Mouse (Mus musculus) embryonic facial prominence, embryonic 11.5 days (tissue): ENCODE measurements around the gene Zic3. TPM values are rescaled to one million over a fixed set of nuclear protein-coding genes. Genes with fewer than 3 reads are reported as not detected.

Experiments used
- ATAC-seq: fragments of 200-750 bp; cut with Nextera tagmentation; replicated peaks from 2 replicates; pipeline ENCODE4 v1.8.0; 2017; ENCODE audit warnings: low read depth; ENCODE audit not compliant: insufficient number of reproducible peaks, low FRiP score, low TSS enrichment
- DNase-seq: peaks from one replicate; pipeline ENCODE4 v3.0.0-alpha.2; 2015; ENCODE audit warnings: low spot score
- H3K27ac ChIP-seq: fragments of 300-500 bp; sonication (generic); replicated peaks from 2 replicates; pipeline ENCODE4 v1.5.1; 2014; ENCODE audit warnings: mild to moderate bottlenecking, low read depth, low read length, control low read depth
- H3K27me3 ChIP-seq: fragments of 300-500 bp; sonication (generic); 2 replicates; pipeline ENCODE4 v1.6.1; 2014; ENCODE audit warnings: mild to moderate bottlenecking, low read length, moderate library complexity, mixed read lengths; ENCODE audit not compliant: control insufficient read depth, insufficient read depth
- H3K36me3 ChIP-seq: fragments of 300-500 bp; sonication (generic); replicated peaks from 2 replicates; pipeline ENCODE4 v1.6.1; 2014; ENCODE audit warnings: low read depth, mild to moderate bottlenecking, low read length, moderate library complexity, mixed read lengths; ENCODE audit not compliant: control insufficient read depth, insufficient read depth
- H3K4me1 ChIP-seq: fragments of 300-500 bp; sonication (generic); 2 replicates; pipeline ENCODE4 v1.6.1; 2014; ENCODE audit warnings: low read length, mixed read lengths; ENCODE audit not compliant: control insufficient read depth, insufficient read depth
- H3K4me2 ChIP-seq: fragments of 300-500 bp; sonication (generic); 2 replicates; pipeline ENCODE4 v1.6.1; 2014; ENCODE audit warnings: low read depth, mild to moderate bottlenecking, control low read depth, low read length, moderate library complexity
- H3K4me3 ChIP-seq: fragments of 300-500 bp; sonication (generic); 2 replicates; pipeline ENCODE4 v1.5.1; 2014; ENCODE audit warnings: low read depth, low read length, control low read depth
- H3K9ac ChIP-seq: fragments of 300-500 bp; sonication (generic); replicated peaks from 2 replicates; pipeline ENCODE4 v1.6.1; 2014; ENCODE audit warnings: mild to moderate bottlenecking, control low read depth, low read length
- H3K9me3 ChIP-seq: fragments of 300-500 bp; sonication (generic); replicated peaks from 2 replicates; pipeline ENCODE4 v1.6.1; 2016; ENCODE audit warnings: mild to moderate bottlenecking, low read length, inconsistent platforms, mixed read lengths; ENCODE audit not compliant: control insufficient read depth
- WGBS: fragments of 180-500 bp; shearing (Covaris S2); extraction: QIAGEN DNeasy Blood & Tissue Kit; methylation state at CpG from one replicate; pipeline ENCODE4 v1.1.7; 2014; 5-methylcytosine and 5-hydroxymethylcytosine counted together
- polyA plus RNA-seq: library from polyadenylated mRNA; unstranded; fragments of >200 nt; fragmentation: Nextera tagmentation; extraction: Ambion mirVana; gene quantifications from 2 replicates; pipeline ENCODE4 v1.2.1, GENCODE M21; 2014

Zic3 gene
- polyA plus RNA-seq: 3.9 and 4.6 TPM in 2 replicates

- Histone ChIP-seq H3K9me3 (no peaks in the 10 kb centered on the region), H3K4me2 (no peak within 1 kb of the TSS), H3K27ac (no peak within 1 kb of the TSS), H3K4me1 (no peaks in the 10 kb centered on the region), H3K27me3 (peaks cover 12% of the 10 kb centered on the region), H3K36me3 (no peaks in the 10 kb centered on the region), H3K4me3 (no peak within 1 kb of the TSS), H3K9ac (no peak within 1 kb of the TSS)
- DNase-seq (no peak), ATAC-seq (no peak)
- WGBS: 86% methylated on average over 2 of the region's 2 CpGs
These were observed at the start of gene Zic3 for GRCm38 (mm10) chrX:58022400-58022799. Zic3 (plus strand) TSS chrX:58022700.

GRCm38 (mm10) chrX:57982351-57982750, 40.1 kb upstream of the Zic3 start:
- WGBS: 89% methylated on average over 4 of the region's 4 CpGs
- Histone ChIP-seq H3K36me3 (no peaks in the 10 kb centered on the region), H3K27me3 (no peaks in the 10 kb centered on the region), H3K9me3 (no peaks in the 10 kb centered on the region), H3K4me3 (no peak overlapping the region), H3K27ac (no peak overlapping the region), H3K4me1 (no peaks in the 10 kb centered on the region), H3K9ac (no peak overlapping the region), H3K4me2 (no peak overlapping the region)
- DNase-seq (no peak), ATAC-seq (no peak)

- DNase-seq (no peak), ATAC-seq (no peak)
- H3K27ac ChIP-seq: no peak overlapping the region
These were observed 34.9 kb upstream of the Zic3 start for GRCm38 (mm10) chrX:57987455-57988109.

GRCm38 (mm10) chrX:58013391-58013790, 9.1 kb upstream of the Zic3 start:
- Histone ChIP-seq H3K4me1 (no peaks in the 10 kb centered on the region), H3K27ac (no peak overlapping the region), H3K4me3 (no peak overlapping the region), H3K9ac (no peak overlapping the region), H3K9me3 (no peaks in the 10 kb centered on the region), H3K36me3 (no peaks in the 10 kb centered on the region), H3K27me3 (peaks cover 7% of the 10 kb centered on the region; the same call in 1 of the 2 replicates), H3K4me2 (no peak overlapping the region)
- ATAC-seq (no peak), DNase-seq (no peak)
- 66% methylated on average over 5 of the region's 5 CpGs for WGBS

More at GRCm38 (mm10) chrX:57987455-57988109, 34.9 kb upstream of the Zic3 start:
- H3K4me1 ChIP-seq: no peaks in the 10 kb centered on the region
- no peak overlapping the region for H3K9ac ChIP-seq
- no peaks in the 10 kb centered on the region for H3K27me3 ChIP-seq
- H3K9me3 ChIP-seq: no peaks in the 10 kb centered on the region
- no peak overlapping the region for H3K4me2 ChIP-seq
- H3K36me3 ChIP-seq: no peaks in the 10 kb centered on the region
- 71% methylated on average over 10 of the region's 10 CpGs for WGBS
- no peak overlapping the region for H3K4me3 ChIP-seq

- 16% methylated on average over 12 of the region's 12 CpGs for WGBS
- DNase-seq (no peak), ATAC-seq (no peak)
- H3K36me3 ChIP-seq: no peaks in the 10 kb centered on the region
- H3K9me3 ChIP-seq: no peaks in the 10 kb centered on the region
- H3K27me3 ChIP-seq: peaks cover 10% of the 10 kb centered on the region; the same call in 1 of the 2 replicates
- no peak overlapping the region for H3K27ac ChIP-seq
- no peaks in the 10 kb centered on the region for H3K4me1 ChIP-seq
- H3K4me3 ChIP-seq: no peak overlapping the region
- H3K4me2 ChIP-seq: no peak overlapping the region
- no peak overlapping the region for H3K9ac ChIP-seq
These were observed 8.4 kb upstream of the Zic3 start for GRCm38 (mm10) chrX:58014093-58014492.

- no peak for DNase-seq
- Histone ChIP-seq H3K4me3 (no peak overlapping the region), H3K27ac (no peak overlapping the region), H3K36me3 (no peaks in the 10 kb centered on the region), H3K27me3 (peaks cover 10% of the 10 kb centered on the region; the same call in 1 of the 2 replicates), H3K9ac (no peak overlapping the region), H3K4me2 (no peak overlapping the region), H3K4me1 (no peaks in the 10 kb centered on the region), H3K9me3 (no peaks in the 10 kb centered on the region)
- no peak for ATAC-seq
- WGBS: 23% methylated on average over 13 of the region's 13 CpGs
These were observed 7.7 kb upstream of the Zic3 start for GRCm38 (mm10) chrX:58014761-58015160.

- Histone ChIP-seq H3K27me3 (peaks cover 13% of the 10 kb centered on the region; the same call in 1 of the 2 replicates), H3K9me3 (no peaks in the 10 kb centered on the region), H3K27ac (no peak overlapping the region), H3K4me2 (no peak overlapping the region), H3K4me3 (no peak overlapping the region), H3K9ac (no peak overlapping the region), H3K36me3 (no peaks in the 10 kb centered on the region), H3K4me1 (no peaks in the 10 kb centered on the region)
- ATAC-seq (no peak), DNase-seq (peak; percentile 23)
- WGBS: 18% methylated on average over 29 of the region's 29 CpGs
These were observed 7.1 kb upstream of the Zic3 start for GRCm38 (mm10) chrX:58015336-58015945.

GRCm38 (mm10) chrX:58018720-58019119, 3.8 kb upstream of the Zic3 start:
- Histone ChIP-seq H3K36me3 (no peaks in the 10 kb centered on the region), H3K4me2 (no peak overlapping the region), H3K9me3 (no peaks in the 10 kb centered on the region), H3K4me3 (no peak overlapping the region), H3K27me3 (peaks cover 15% of the 10 kb centered on the region), H3K9ac (no peak overlapping the region), H3K4me1 (no peaks in the 10 kb centered on the region), H3K27ac (no peak overlapping the region)
- WGBS: 12% methylated on average over 24 of the region's 24 CpGs
- ATAC-seq: no peak
- peak; percentile 16 for DNase-seq
